Mouse (Mus musculus) natural killer cell, adult 2 months (primary cell): Measurements from ENCODE around the gene Vcpkmt.
A peak's percentile ranks its signal among the peaks of the same experiment; 100 is the strongest.
"Not testable (repeated sequence)": the region's sequence is repeated elsewhere in the genome, so short reads cannot be mapped to it uniquely, and the experiment has no call there.

Source experiments
- DNase-seq, 2 experiments: peaks; one replicate each; pipeline ENCODE4 v3.0.0; 2022; ENCODE audit warnings: low spot score in 2 of 2

Gene Vcpkmt

DNA sequence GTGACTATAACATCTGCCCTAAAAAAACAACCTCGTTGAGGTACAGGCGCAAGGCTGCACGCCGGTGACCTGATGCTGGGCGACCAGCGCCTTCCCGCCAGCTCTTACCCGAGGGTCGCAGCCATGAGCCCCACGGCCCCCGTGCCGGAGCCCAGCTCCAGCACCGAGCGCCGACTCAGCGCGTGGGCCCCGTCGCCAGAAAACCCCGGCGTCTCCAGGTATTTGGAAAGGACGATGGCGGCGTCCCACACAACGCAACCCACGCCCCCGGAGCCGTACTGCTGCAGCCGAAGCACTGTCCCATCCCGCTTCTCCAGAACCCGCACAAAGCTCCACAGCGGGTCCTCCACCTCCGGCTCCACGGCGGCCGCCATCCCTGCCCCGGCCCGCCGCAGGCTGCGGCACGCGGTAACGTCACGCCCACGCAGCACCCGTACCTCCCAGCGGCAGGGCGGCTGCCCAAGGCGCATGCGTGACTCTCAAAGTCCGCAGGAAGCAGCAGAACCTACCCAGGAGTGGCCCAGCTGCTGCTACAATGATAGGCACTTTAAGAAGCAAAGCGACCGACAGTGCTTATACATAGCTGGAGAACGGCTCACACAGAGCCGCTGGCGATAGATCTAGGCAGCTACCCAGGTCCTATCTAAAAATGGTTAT lies at the start of gene Vcpkmt:
TSS of gene Vcpkmt (minus strand) at position 416 of the 657 bp plus-strand sequence.
- DNase-seq, result peak; percentile 83 to 88

- not testable (repeated sequence) for DNase-seq
Observed at GRCm38 (mm10) chr12:69618590-69618989, 35.8 kb upstream of the Vcpkmt start.

- DNase-seq, result no peak
Observed at GRCm38 (mm10) chr12:69604367-69604766, 21.5 kb upstream of the Vcpkmt start.

DNA sequence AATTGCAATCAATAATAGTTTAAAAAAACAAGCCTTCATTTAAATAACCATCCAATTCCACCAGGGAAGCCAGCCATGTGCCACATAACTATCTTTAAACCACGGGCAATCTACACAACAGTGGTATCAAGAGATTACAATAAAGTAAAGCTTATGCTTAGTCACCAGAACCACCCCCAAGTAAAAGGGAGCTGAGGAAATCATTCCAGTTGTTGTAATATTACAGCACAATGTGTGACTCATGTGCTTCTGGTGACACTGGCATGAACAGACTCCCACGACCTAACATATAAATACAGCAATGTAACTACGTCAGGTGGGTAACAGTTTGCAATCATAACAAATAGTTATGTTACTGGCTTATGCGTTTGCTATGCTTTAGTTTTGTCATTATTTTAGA lies 14.6 kb upstream of the Vcpkmt start:
- no peak for DNase-seq

DNA sequence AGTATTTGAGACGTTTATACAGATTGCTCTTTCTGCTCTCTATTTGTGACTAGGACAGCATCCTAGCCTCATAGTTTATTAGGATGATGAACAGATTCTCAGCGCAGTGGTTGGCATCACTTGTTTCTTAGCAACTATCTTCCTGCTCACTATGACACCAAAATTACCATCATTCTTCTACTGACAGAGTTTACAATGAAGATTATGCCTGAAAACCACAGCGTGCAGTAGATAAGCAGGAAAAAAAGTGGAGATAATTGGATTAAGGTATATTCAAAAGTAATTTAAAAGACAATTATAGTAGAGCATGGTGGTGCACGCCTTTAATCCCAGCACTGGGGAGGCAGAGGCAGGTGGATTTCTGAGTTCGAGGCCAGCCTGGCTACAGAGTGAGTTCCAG lies 10.3 kb upstream of the Vcpkmt start:
- DNase-seq, result no peak

GRCm38 (mm10) chr12:69583270-69583629 lies 422 bp upstream of the Vcpkmt start:
- no peak for DNase-seq

DNA sequence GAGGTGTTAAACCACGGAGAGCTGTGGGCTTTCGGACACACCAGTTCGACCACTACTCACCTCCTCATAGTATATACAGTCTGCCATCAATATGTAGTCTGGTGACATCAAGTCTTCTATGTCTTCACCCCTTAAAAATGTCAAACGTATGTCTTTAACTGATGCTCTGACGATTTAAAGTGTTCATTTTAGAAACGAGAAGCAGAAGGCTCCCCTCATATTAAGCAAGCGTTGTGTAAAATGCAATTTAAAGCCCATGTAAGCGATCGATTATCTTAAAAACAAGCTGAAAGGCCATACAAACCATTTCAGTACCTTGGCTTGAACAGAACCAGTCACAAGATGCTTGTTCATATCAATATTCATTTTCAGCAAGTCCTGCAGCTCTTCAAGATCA lies 614 bp downstream of the Vcpkmt start:
- peak in 1 of 2 experiments; percentile 25 for DNase-seq

- peak; percentile 66 to 83 for DNase-seq
Observed at GRCm38 (mm10) chr12:69579623-69580022, 3.2 kb downstream of the Vcpkmt start.

DNA sequence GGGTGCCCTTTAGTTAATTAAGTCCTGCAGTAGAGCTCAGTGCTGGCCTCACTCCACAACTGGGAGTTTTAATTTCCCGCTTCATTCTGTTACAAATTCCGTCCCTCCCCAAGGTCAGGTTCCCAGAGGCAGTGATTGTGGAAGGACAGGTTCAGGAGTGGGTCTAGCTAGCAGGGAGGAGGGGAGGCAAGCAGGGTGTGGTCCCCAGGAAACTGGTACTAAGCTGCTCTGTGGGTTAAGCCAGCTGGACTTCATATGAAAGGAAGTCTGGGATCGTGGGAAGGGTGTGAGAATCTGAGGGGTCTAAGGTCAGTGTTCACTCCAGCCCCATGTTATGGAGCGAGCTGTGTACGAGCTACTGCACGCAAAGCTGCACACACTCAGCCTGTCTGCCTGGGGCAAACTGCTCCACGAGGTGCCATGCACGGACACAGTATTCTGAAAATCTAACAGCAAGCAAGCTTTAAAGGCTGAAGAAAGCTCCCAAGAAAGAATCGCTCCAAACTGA lies 6.7 kb downstream of the Vcpkmt start:
- DNase-seq, result no peak

GRCm38 (mm10) chr12:69573916-69574881 lies 8.6 kb downstream of the Vcpkmt start:
- peak; percentile 74 to 82 for DNase-seq

- DNase-seq, result no peak
Observed at GRCm38 (mm10) chr12:69573271-69573670, 9.6 kb downstream of the Vcpkmt start.

GRCm38 (mm10) chr12:69569926-69570325 lies 12.9 kb downstream of the Vcpkmt start:
- DNase-seq, result no peak

DNA sequence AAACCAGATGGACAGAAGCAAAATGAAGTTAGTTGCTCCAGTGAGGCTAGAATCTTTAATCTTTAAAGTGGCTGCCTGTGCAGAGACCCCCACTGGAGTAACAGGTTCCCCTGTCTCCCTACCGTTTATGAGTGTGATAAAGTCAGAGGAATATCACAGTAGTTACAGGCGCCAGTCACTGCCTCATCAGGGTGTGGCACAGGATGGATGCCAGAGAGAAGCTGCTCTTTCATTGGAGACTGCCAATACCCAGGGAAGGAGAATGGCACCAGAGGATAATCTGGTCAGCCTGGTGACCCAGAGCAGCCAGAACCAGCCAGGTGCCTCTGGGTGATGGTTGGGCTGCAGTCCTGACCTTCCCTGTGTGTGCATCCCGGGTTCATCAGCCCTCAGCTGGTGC lies 14.6 kb downstream of the Vcpkmt start:
- no peak for DNase-seq

DNA sequence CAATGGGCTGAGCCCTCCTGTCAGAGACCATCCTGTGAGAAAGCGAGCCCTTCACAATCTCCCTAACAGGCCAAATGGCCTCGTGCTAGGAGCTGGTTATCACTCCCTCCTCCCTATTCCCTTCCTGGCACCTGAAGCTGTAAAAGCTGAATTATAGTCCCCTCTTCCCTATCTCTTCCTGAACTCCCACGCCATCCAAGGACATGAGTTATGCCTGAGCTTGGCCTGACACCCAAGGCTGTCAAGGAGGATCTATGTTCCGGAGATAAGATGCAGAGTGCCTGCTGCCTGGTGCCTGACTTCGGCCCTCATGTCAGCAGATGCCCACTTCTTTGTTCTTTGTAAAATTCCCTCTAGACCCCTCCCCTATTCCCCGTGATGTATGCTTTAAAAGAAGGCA lies 21.8 kb downstream of the Vcpkmt start:
- not testable (repeated sequence) for DNase-seq

GRCm38 (mm10) chr12:69556221-69556861 lies 26.5 kb downstream of the Vcpkmt start:
- no peak for DNase-seq

DNA sequence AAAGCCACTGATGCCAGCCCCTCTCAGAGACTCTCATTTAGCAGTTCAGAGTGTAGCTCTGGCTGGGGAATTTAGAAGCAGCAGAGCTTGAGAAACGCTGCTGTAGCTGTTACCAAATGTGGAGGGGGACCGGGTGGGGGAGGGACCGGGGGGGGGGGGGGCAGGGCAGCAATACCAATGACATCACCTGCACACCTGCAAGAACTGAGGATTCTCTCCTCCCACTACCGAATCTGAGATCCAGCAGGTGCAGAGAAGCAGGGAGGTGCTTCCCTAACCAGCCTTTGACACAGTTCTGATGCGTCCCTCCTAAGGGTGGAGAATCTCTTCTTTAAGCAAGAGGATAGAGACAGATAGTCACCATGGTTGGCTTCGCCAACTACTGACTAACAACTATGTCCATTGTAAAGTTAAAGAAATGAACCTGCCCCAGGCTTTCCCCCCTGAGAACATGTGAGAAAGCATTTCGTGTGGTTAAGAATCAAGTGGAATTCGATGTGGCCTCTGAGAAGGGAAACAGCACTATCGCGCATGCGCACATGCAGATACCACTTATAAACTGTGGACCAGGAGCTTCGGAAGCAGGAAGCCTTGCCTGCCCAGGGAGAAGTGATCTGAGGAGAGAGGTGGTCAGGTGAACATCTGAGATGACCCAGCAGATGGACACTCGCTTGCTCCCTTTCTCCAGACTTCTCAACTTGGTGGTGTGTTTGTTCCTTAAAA lies 37.2 kb downstream of the Vcpkmt start:
- no peak for DNase-seq

GRCm38 (mm10) chr12:69544994-69545393 lies 37.8 kb downstream of the Vcpkmt start:
- no peak for DNase-seq

DNA sequence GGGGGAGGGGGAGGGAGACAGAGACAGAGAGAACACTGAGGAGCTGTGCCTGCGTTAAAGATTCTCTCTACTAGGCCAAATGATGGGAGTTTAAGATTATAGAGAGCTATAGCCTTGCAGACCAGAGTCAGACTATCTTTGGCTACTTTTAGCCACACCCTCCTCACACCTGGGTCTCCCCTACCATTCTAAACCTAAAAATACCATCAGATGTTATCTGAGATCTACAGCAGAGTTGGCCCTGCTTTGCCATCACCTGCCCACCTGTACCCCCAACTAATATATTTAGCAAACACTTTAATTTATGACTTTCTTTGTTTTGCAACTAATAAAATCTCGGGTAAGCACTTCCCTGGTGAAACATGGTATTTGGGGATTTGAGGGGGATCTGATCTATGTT lies 38.3 kb downstream of the Vcpkmt start:
- DNase-seq, result no peak

- no peak for DNase-seq
Observed at GRCm38 (mm10) chr12:69542376-69542775, 40.5 kb downstream of the Vcpkmt start.

GRCm38 (mm10) chr12:69541663-69542062 lies 41.2 kb downstream of the Vcpkmt start:
- DNase-seq, result no peak

- DNase-seq, result peak; percentile 24 to 42
Observed at GRCm38 (mm10) chr12:69539353-69539752, 43.5 kb downstream of the Vcpkmt start.
